Mouse (Mus musculus): ENCODE data around the gene Kctd19. TPM values are rescaled to one million over a fixed set of nuclear protein-coding genes. Genes with fewer than 3 reads are reported as not detected.
A peak's percentile ranks its signal among the peaks of the same experiment; 100 is the strongest.

The Kctd19 gene
- total RNA-seq, 2 experiments from 2014 or later = not detected

DNA sequence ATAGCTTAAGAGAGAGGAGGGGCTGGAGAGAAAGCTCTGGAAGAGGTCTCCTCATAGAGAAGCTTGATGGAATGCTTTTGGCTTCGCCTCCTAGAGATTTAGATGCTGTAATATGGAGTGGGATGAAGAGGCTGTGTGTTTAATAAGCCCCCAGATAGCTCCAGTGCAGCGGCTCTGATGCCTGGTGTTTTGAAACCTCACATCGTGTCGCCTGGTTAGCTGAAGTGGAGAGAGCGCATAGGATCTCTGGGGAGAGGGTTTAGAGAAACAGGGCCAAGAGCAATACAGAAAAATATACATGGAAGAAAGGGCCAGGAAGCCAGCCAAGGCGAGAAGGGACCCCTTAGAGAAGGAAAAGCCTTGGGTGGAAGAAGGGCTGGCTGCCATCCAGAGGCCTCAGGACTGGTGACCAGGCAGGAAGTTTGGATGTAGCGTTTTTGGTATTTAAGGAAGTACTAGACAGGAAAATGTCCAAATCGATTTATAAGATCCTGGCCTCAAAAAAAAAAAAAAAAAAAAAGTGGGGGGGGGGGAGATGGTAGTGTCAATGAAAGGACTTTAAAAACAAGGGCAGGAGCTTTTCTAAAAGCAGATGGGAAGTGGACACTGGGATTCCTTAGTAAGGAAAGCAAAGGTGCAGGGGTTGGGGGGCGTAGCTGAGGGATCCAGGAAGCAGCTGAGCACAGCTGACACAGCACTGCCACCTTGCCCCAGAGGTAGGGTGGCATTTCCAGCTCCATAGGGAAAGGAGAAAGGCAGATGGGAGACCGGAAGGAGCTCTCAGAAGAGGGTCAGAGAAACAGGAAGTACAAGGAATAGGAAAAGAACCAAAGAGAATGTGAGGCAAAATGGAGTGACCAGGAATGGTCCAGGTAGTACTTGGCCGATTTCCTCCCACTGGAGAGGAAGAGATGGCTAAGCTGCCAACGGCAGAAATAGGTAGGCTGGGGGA, 51.3 kb downstream of the Kctd19 start:
- DNase-seq (ENCODE audit: low spot score in 2 of 2) = no peak

- DNase-seq (ENCODE audit: low spot score in 2 of 2) = no peak
Measured at GRCm38 (mm10) chr8:105359646-105360045, 53.7 kb downstream of the Kctd19 start.

DNA sequence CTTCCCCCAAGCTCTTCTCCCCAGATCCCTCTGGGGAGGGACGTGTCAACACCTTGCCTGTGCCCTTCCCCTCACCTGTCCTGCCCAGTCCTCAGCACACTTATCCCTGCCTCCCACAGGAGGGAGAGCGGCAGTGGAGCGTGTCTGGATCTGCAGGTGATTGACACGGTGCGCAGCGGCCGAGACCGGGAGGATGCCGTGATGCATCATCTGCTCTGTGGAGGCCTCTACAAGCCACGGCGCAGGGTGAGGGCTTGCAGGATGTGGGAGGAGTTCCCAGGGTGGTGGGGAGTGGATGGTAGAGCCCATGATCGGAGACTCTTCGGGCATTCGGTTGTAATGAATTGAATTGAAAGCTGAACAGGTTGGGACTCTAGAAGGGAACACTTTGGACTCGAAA, 54.1 kb downstream of the Kctd19 start:
- DNase-seq (ENCODE audit: low spot score in 2 of 2) = no peak

GRCm38 (mm10) chr8:105356681-105357080, 56.6 kb downstream of the Kctd19 start:
- DNase-seq (ENCODE audit: low spot score in 2 of 2) = no peak

DNA sequence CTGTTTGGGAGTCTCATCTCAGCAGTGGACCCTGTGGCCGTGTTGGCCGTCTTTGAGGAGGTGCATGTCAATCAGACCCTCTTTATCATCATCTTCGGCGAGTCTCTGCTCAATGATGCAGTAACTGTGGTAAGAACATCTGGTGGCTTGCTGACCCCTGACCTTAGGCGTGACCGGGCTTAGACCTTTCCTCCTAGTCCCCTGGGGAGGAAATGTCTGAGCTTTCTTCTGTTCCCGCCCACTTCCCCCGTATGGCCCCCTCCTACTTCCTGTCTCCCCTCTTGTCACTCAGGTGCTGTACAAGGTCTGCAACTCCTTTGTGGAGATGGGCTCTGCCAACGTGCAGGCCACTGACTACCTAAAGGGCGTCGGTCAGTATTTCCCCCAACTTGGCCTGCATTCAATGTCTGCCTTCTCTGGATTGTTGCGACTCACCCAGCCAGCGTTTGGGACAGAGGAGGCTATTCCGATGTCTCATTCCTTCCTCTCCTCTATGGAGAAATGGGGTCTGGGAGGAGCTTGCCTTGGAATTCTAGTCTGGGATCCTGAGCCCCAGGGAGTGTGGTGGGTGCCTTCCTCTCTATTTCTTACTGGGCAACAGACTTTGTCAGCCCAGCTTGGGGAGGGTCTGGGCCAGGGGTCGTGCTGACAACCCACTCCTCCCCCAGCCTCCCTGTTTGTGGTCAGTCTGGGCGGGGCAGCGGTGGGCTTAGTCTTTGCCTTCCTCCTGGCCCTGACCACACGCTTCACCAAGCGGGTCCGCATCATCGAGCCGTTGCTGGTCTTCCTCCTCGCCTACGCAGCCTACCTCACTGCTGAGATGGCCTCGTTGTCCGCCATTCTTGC, 57.9 kb downstream of the Kctd19 start:
- no peak for DNase-seq (ENCODE audit: low spot score in 2 of 2)

DNA sequence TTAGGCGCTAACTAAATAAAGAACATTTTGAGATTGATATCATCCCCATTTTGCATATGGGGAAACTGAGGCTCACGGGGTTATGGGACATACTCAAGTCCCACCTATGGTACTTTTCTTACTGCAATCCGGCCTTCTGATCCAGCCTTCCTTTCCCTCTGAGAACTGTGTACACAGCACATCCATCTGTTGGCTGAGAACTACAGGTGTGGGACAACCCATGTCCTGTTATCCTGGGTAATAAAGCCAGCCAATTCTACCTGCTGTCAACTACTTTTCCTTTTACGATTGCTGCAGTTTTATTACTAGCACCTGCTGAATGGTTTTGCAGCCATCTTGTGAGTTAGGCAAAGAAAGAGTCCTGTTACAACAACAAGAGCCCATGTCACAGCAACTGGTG, 58.8 kb downstream of the Kctd19 start:
- DNase-seq (ENCODE audit: low spot score in 2 of 2) = no peak

DNA sequence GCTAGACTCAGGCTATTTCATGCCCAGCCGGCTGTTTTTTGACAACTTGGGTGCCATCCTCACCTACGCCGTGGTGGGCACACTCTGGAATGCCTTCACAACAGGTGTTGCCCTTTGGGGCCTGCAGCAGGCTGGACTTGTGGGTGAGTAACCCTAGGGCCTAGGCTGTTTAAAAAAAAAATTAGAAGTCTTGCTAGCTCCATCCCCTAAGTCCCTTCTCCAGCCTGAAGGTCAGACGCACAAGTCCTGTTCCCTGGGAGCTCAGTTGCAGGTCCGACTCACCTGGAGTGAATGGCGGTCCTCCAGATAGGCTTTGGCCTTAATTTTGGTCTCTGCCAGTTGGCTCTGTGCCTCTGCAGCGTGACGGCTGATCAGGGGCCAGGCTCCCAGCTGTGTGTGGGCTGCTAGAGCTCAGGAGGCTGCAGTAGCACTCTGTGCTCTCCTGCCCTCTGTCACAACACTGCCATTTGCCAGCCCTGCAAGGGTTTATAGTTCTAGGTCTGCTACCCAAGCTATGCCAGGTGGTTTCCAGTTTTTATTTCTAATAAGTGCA, 59.6 kb downstream of the Kctd19 start:
- no peak for DNase-seq (ENCODE audit: low spot score in 2 of 2)

GRCm38 (mm10) chr8:105350186-105350585, 63.1 kb downstream of the Kctd19 start:
- DNase-seq (ENCODE audit: low spot score in 2 of 2) = peak in 1 of 2 experiments; percentile 18

GRCm38 (mm10) chr8:105349096-105349771, 64.1 kb downstream of the Kctd19 start:
- DNase-seq (ENCODE audit: low spot score in 2 of 2) = peak; percentile 25 to 43

GRCm38 (mm10) chr8:105348450-105349095, 64.7 kb downstream of the Kctd19 start, which contains the start of gene Slc9a5:
TSS of gene Slc9a5 (plus strand) at chr8:105348843.
- peak; percentile 35 to 42 for DNase-seq (ENCODE audit: low spot score in 2 of 2)

DNA sequence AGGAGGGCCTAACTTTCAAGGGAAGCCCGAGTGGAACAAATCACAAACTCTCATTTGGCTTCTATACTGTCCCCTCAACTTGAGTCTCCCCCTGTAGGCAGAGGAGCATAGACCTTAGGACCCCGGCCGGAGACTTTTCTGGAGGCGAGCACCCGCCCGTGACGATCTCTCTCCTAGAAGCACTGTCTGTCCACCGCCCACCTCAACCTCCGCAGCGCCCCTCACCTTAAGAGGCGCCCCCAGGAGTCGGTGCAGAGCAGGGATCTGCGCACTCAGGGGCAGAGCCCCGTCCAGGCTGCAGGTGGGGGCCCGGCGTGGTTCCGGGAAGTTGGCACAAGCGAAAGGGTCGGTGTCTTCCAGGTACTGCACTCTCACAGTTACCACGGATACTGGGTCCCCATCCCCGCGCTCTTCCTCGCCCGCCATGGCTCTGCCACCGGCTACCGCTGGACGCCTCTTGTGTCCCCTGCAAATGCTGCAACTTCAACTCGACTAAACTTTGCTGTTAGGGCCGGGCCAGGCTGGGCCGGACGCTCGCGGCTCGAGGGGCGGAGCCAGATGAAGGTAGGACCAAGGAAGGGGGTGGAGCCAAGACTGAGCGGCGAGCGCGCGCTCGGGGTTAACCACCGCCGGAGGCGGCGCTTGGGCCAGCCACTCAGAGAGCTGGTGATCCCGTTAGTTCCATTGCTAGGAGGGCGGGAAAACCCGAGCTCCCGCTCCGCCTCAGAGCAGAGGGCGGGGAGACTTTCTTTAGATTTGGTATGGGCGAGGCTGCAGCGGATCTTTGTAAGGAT, 65.7 kb downstream of the Kctd19 start, which contains the start of gene Fhod1:
Fhod1 (minus strand) TSS at position 526 of the 794 bp plus-strand sequence.
- DNase-seq (ENCODE audit: low spot score in 2 of 2) = peak; percentile 83 to 89

- peak; percentile 48 to 54 for DNase-seq (ENCODE audit: low spot score in 2 of 2)
Measured at GRCm38 (mm10) chr8:105346611-105347427, 66.5 kb downstream of the Kctd19 start.

DNA sequence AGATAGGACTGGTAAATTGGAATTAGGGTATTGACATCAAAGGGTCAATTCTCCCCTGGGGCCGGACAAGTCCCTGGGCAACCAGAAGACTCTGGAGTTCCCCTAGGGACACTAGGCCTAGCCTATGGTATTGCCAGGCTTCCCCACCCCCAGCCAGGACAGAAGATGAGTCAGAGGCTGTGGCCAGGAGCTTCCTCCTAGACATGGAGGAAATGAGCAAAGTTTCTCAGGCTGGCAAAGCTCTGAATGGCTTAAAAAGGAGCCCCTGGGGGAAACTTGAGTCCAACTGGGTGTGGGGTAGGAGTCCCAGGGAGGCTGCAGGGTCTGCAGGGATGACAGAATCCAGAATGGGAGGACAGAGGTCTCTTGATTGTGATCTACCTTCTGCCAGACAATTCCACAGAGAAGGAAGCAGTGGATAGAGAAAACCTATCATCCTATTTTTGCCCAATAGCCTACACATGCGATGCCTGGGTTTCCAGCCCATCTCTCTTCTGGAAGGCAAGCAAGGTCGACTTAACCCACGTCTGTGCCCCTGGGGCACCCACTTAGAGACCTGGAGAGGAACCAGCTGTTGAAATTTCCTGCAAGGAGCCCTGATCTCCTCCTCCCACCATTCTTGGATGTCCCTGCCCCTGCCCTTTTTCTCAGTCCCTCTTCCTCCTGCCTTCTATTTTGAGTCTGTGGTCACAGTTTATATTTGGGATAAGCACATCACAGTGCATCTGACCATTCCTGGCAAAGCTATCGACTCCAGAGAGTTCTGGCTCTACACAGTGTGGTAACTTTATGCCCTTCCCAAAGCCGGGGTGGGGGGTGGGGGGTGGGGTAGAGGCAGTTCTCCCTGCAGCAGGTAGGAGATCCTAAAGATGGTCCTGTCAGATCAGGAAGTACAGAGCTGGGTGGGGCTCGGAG, 68.0 kb downstream of the Kctd19 start:
- no peak for DNase-seq (ENCODE audit: low spot score in 2 of 2)

- no peak for DNase-seq (ENCODE audit: low spot score in 2 of 2)
Measured at GRCm38 (mm10) chr8:105343791-105344574, 69.3 kb downstream of the Kctd19 start.

DNA sequence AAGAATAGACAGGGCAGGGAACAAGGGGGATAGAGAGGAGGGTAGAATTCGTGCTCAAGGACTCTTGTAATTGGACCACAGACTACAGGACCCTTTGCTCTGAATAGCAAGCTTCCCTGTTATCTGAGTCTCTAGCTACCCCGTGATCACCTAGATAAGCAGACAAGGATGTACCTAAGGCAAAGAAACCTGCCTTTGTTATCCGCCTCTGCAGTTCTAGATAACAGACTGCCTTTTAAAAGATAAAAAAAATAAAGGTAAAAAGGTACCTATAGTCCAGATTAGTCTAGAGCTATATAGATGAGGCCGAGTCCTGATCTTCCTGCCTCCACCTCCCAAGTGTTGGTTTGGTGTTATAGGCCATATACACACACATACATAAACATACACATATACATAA, 70.5 kb downstream of the Kctd19 start:
- DNase-seq (ENCODE audit: low spot score in 2 of 2) = no peak

DNA sequence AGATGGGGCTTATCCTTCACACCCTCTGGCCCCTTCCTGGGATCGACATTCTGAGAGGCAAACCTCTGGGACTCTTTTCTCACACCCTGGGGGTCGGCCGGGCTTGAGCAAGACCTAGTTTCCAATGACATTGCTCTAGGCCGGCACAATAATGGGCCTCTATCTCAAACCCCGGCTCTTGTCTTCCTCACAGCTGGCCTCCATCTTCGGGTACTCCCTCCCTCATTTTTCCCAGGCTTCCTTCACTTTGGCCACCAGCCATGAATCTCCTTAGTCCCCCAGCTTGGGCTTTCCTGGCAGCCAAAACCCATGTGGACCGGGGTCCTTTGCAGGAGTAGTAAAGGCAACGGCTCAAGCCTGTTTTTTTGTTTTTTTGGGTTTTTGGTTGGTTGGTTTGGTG, 71.9 kb downstream of the Kctd19 start:
- no peak for DNase-seq (ENCODE audit: low spot score in 2 of 2)
